Mouse (Mus musculus): ENCODE data around the gene Camk2n1. TPM values are rescaled to one million over a fixed set of nuclear protein-coding genes. Genes with fewer than 3 reads are reported as not detected.

Gene Camk2n1
- polyA plus RNA-seq, 1 experiment = 6.6 TPM

Other genes starting within 250 kb of the Camk2n1 start
- 59.8 and 63.2 TPM in 2 replicates for gene Hp1bp3, start 238.0 kb upstream of the Camk2n1 start, polyA plus RNA-seq (2012; rRNA removed)
- 7.9 and 8.5 TPM in 2 replicates for gene Sh2d5, start 203.9 kb upstream of the Camk2n1 start, polyA plus RNA-seq (2012; rRNA removed)
- gene Kif17, start 203.9 kb upstream of the Camk2n1 start, polyA plus RNA-seq (2012; rRNA removed) = 6.2 and 7.1 TPM in 2 replicates
- gene Ddost, start 149.6 kb upstream of the Camk2n1 start, polyA plus RNA-seq (2012; rRNA removed) = 277 and 404 TPM in 2 replicates
- 153 and 172 TPM in 2 replicates for gene Pink1, start 128.0 kb upstream of the Camk2n1 start, polyA plus RNA-seq (2012; rRNA removed)
- gene Cda, start 86.3 kb upstream of the Camk2n1 start, polyA plus RNA-seq (2012; rRNA removed) = 13.4 and 14.5 TPM in 2 replicates
- gene Fam43b, start 57.8 kb upstream of the Camk2n1 start, polyA plus RNA-seq (2012; rRNA removed) = not detected in 2 replicates
- gene Mul1, start 19.6 kb upstream of the Camk2n1 start, polyA plus RNA-seq (2012; rRNA removed) = 19.4 and 19.6 TPM in 2 replicates
- 0.04 and 0.25 TPM in 2 replicates for gene Vwa5b1, start 181.6 kb downstream of the Camk2n1 start, polyA plus RNA-seq (2012; rRNA removed)

Data from gonadal fat pad, adult 2 months (tissue).